Mouse (Mus musculus): ENCODE measurements around the gene Ifna7.

DNA sequence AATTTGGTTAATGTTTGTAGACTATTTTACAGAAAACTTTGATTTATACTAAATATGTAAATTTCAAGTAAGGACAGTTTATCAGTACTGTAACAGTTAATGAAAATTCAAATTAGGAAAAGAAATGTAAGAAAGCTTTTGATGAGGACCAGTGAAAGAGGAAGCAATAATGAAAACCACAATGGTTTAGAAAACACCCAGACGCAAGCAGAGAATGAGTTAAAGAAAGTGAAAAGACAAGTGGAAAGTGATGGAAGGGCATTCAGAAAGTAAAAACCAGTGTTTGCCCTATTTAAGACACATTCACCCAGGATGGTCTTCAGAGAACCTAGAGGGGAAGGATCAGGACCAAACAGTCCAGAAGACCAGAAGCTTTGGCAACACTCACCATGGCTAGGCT, 33.7 kb downstream of the Ifna7 start, which contains the start of gene Ifna1:
- no peak for TF ChIP-seq CTCF (IDR thresholded peaks at IDR 0.05; ENCODE audit: borderline replicate concordance, insufficient read depth, low read depth, low read length)
- TF ChIP-seq POLR2A (IDR thresholded peaks at IDR 0.05; ENCODE audit: borderline replicate concordance, insufficient read depth, low read length): no peak

All from cerebellum, adult 2 months (tissue).